Comparison of ENCODE assay signal across 8 mouse cellular contexts in genomic region chr10:29361464-29362196, GRCm38 (mm10). TPM values are rescaled to one million over a fixed set of nuclear protein-coding genes. Genes with fewer than 3 reads are reported as not detected.
DNase-seq lines count a peak whose midpoint lies in the region; ATAC-seq lines count a peak whose summit lies in the region.

No protein-coding gene starts in this region.

- peak overlapping the region; percentile 99 for H3K9ac ChIP-seq in intestine, embryonic 16.5 days (ENCODE audit: low read depth, low read length)

- no peaks in the 10 kb centered on the region for H3K27me3 ChIP-seq in intestine, embryonic 16.5 days (replicated peaks; ENCODE audit: control insufficient read depth, insufficient read depth, low read length)

- peaks cover 8% of the 10 kb centered on the region for H3K4me1 ChIP-seq in intestine, embryonic 16.5 days (ENCODE audit: control insufficient read depth, insufficient read depth, low read length)

- H3K4me3 ChIP-seq in intestine, embryonic 16.5 days (ENCODE audit: low read length) = peak overlapping the region; percentile 94

- peak; percentile 99 for ATAC-seq in intestine, embryonic 16.5 days

- WGBS in intestine, embryonic 16.5 days = under 1% methylated on average over 83 of the region's 100 CpGs

- intact Hi-C loops in gastrocnemius, postnatal 36 days (cut with DNase I) = loop anchor here (5.0 kb wide), 1 partner anchor 49 kb away; the partner anchor contains the start of gene Echdc1
- intact Hi-C loops in left cerebral cortex, postnatal 25 days (cut with DNase I) = loop anchor here (1.0 to 5.0 kb wide), 2 partner anchors 48 to 61 kb away; partner anchors contain the start of gene Echdc1

- peak overlapping the region; percentile 99 for H3K27ac ChIP-seq in intestine, embryonic 16.5 days (ENCODE audit: low read length)

- DNase-seq in adrenal gland, adult 8-10 months = peak; percentile 79
- DNase-seq in embryo, embryonic 11.5 days (ENCODE audit: low read depth, low spot score) = peak; percentile 77
- peak; percentile 79 to 90 for DNase-seq in gastrocnemius, postnatal 36 days
- peak; percentile 84 to 92 for DNase-seq in left cerebral cortex, postnatal 25 days (ENCODE audit: low spot score in 2 of 2)
- DNase-seq in mesoderm, embryonic 11.5 days (ENCODE audit: low read depth, low spot score) = peak; percentile 85
- peak; percentile 92 for DNase-seq in right cerebral cortex, postnatal 25 days
- DNase-seq in urinary bladder, postnatal 36 days (ENCODE audit: low spot score in 2 of 2) = peak; percentile 84 to 86

- no peaks in the 10 kb centered on the region for H3K9me3 ChIP-seq in intestine, embryonic 16.5 days (ENCODE audit: control insufficient read depth, low read length)

- peak overlapping the region; percentile 77 for H3K4me2 ChIP-seq in intestine, embryonic 16.5 days (ENCODE audit: low read depth, low read length)

- H3K36me3 ChIP-seq in intestine, embryonic 16.5 days (ENCODE audit: control insufficient read depth, insufficient read depth, low read length) = no peaks in the 10 kb centered on the region

RNA-seq across cellular contexts. Expression of gene Rnf146, which starts 0.6 kb away (rescaled TPM):
- total RNA-seq in adrenal gland, adult 8-10 months (2022) = 10 to 100 TPM; 48.6 to 55.0 (median 50.7) TPM
- total RNA-seq in gastrocnemius, postnatal 36 days (2021) = 10 to 100 TPM; 42.3 to 52.5 TPM
- 39.0 and 42.6 TPM in 2 replicates for polyA plus RNA-seq in intestine, embryonic 16.5 days (2015; fragmentation: Nextera tagmentation; extraction: Ambion mirVana)
- 10 to 100 TPM; 93.6 to 95.2 TPM for total RNA-seq in left cerebral cortex, postnatal 25 days (2021)

RNA-seq across cellular contexts. Expression of gene Echdc1, which starts 48.7 kb away (rescaled TPM):
- 100 to 1,000 TPM in 1 of 4 experiments, 10 to 100 TPM in 3; 49.7 to 116 (median 89.3) TPM for total RNA-seq in adrenal gland, adult 8-10 months (2022)
- 10 to 100 TPM; 27.9 to 30.7 TPM for total RNA-seq in gastrocnemius, postnatal 36 days (2021)
- polyA plus RNA-seq in intestine, embryonic 16.5 days (2015; fragmentation: Nextera tagmentation; extraction: Ambion mirVana) = 45.6 and 49.3 TPM in 2 replicates
- total RNA-seq in left cerebral cortex, postnatal 25 days (2021) = 10 to 100 TPM; 24.2 to 26.5 TPM

Comparison
In these comparisons a context has a peak if more than half of its experiments do, and no peak if none do; other contexts are left out.
1. Peak in every context shown above with its lines: DNase-seq, ATAC-seq, H3K4me3 ChIP-seq and H3K27ac ChIP-seq.